Comparison of ENCODE assay signal across 10 mouse cellular contexts in the genomic region with DNA sequence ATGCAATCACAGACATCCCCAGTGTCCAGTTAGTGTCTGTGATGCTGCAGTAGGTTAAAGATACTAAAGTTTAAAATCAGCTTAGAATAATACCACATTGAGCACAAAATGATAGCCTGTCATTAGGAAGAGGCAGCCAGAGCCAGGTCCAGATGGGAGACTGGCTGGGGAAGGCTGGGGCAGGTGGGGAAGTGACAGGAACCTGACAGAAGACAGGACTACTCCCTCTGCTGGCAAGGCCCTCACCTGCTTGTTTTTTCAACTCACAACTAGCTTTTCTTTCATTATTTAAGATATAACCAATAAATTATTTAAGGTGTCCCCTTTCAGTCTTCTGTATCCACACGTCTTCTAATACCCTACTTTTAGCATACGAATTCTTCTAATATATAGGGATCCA.
A peak's percentile ranks its signal among the peaks of the same experiment; 100 is the strongest.
DNase-seq lines count a peak whose midpoint lies in the region; ATAC-seq and TF ChIP-seq lines count a peak whose summit lies in the region.
"Had no signal": no experiment of that assay in that cellular context is flagged by ENCODE, and none has a peak within 500 bp of the region (broad histone marks: within the 10 kb centered on the region; RNA-seq: fewer than 3 reads in every experiment).

No protein-coding gene starts in this region.

- no peaks in the 10 kb centered on the region for H3K9me3 ChIP-seq in heart, embryonic 11.5 days (replicated peaks; ENCODE audit: control insufficient read depth, low read length)
- H3K9me3 ChIP-seq in midbrain, embryonic 14.5 days (ENCODE audit: control insufficient read depth, low read length): no peaks in the 10 kb centered on the region
- H3K9me3 ChIP-seq in midbrain, embryonic 16.5 days (replicated peaks; ENCODE audit: control insufficient read depth, low read length, poor library complexity, severe bottlenecking): no peaks in the 10 kb centered on the region
- H3K9me3 ChIP-seq: limb, embryonic 12.5 days; neural tube, embryonic 13.5 days had no signal

- H3K4me2 ChIP-seq in heart, embryonic 11.5 days: no peak overlapping the region
- no peak overlapping the region for H3K4me2 ChIP-seq in midbrain, embryonic 14.5 days (ENCODE audit: low read length)
- no peak overlapping the region for H3K4me2 ChIP-seq in midbrain, embryonic 16.5 days (ENCODE audit: low read length)
- H3K4me2 ChIP-seq: limb, embryonic 12.5 days; neural tube, embryonic 13.5 days had no signal

- 0 out of 2 replicates have a peak, but pooled peaks cover 2% of the 10 kb centered on the region for H3K36me3 ChIP-seq in heart, adult 2 months (ENCODE audit: control insufficient read depth, insufficient read depth, low read length)
- H3K36me3 ChIP-seq in heart, embryonic 11.5 days (ENCODE audit: control insufficient read depth, insufficient read depth, low read length): no peaks in the 10 kb centered on the region
- H3K36me3 ChIP-seq in midbrain, embryonic 14.5 days (ENCODE audit: control insufficient read depth, insufficient read depth, low read length): no peaks in the 10 kb centered on the region
- H3K36me3 ChIP-seq in midbrain, embryonic 16.5 days (ENCODE audit: control insufficient read depth, insufficient read depth, low read length): no peaks in the 10 kb centered on the region
- H3K36me3 ChIP-seq: limb, embryonic 12.5 days; neural tube, embryonic 13.5 days had no signal

- ATAC-seq in heart, embryonic 11.5 days (replicated peaks; ENCODE audit: insufficient number of reproducible peaks, low FRiP score, low TSS enrichment): no peak
- ATAC-seq in midbrain, embryonic 14.5 days (ENCODE audit: low FRiP score, low TSS enrichment): no peak
- ATAC-seq in midbrain, embryonic 16.5 days: no peak

- H3K4me3 ChIP-seq in heart, adult 2 months: no peak overlapping the region
- no peak overlapping the region for H3K4me3 ChIP-seq in heart, embryonic 11.5 days (ENCODE audit: low read depth, low read length)
- no peak overlapping the region for H3K4me3 ChIP-seq in midbrain, embryonic 14.5 days (replicated peaks; ENCODE audit: low read depth, low read length)
- H3K4me3 ChIP-seq in midbrain, embryonic 16.5 days (ENCODE audit: low read depth, low read length): no peak overlapping the region
- H3K4me3 ChIP-seq: limb, embryonic 12.5 days; neural tube, embryonic 13.5 days had no signal

- no peak overlapping the region for H3K9ac ChIP-seq in heart, adult 2 months (ENCODE audit: low read depth, low read length)
- no peak overlapping the region for H3K9ac ChIP-seq in heart, embryonic 11.5 days (ENCODE audit: low read depth, low read length)
- H3K9ac ChIP-seq in midbrain, embryonic 14.5 days (replicated peaks; ENCODE audit: low read length): no peak overlapping the region
- H3K9ac ChIP-seq in midbrain, embryonic 16.5 days (ENCODE audit: low read depth, low read length): no peak overlapping the region
- H3K9ac ChIP-seq: limb, embryonic 12.5 days; neural tube, embryonic 13.5 days had no signal

- TF ChIP-seq POLR2A in heart, adult 2 months (IDR thresholded peaks at IDR 0.05; ENCODE audit: insufficient read depth, low read depth, low read length): no peak

- no peak for TF ChIP-seq EP300 in heart, adult 2 months (IDR thresholded peaks at IDR 0.05; ENCODE audit: insufficient read depth, low read depth, low read length)

- peak; percentile 49 for TF ChIP-seq CTCF in heart, adult 2 months (IDR thresholded peaks at IDR 0.05)

- WGBS in heart, adult 2 months: 95% methylated on average over 2 of the region's 2 CpGs
- 67% methylated on average over 2 of the region's 2 CpGs for WGBS in heart, embryonic 11.5 days (ENCODE audit: insufficient replicate concordance)
- 67% methylated on average over 2 of the region's 2 CpGs for WGBS in midbrain, embryonic 14.5 days
- WGBS in midbrain, embryonic 16.5 days: 71% methylated on average over 2 of the region's 2 CpGs

- H3K4me1 ChIP-seq in heart, adult 2 months (ENCODE audit: control insufficient read depth, insufficient read depth, low read length): no peaks in the 10 kb centered on the region
- no peaks in the 10 kb centered on the region for H3K4me1 ChIP-seq in heart, embryonic 11.5 days (ENCODE audit: control insufficient read depth, insufficient read depth, low read length)
- no peaks in the 10 kb centered on the region for H3K4me1 ChIP-seq in midbrain, embryonic 14.5 days (ENCODE audit: control insufficient read depth, insufficient read depth, low read length)
- H3K4me1 ChIP-seq in midbrain, embryonic 16.5 days (ENCODE audit: control insufficient read depth, insufficient read depth, low read length): no peaks in the 10 kb centered on the region
- H3K4me1 ChIP-seq: limb, embryonic 12.5 days; neural tube, embryonic 13.5 days had no signal

- H3K79me2 ChIP-seq in heart, adult 2 months (replicated peaks; ENCODE audit: control insufficient read depth, insufficient read depth, low read length): no peaks in the 10 kb centered on the region

- no peak for DNase-seq in heart, adult 2 months
- DNase-seq in midbrain, embryonic 14.5 days: peak; percentile 45
- peak; percentile 80 for DNase-seq in cerebellum, adult 8-10 months
- peak; percentile 76 for DNase-seq in retina, embryonic 14.5 days (ENCODE audit: low spot score)
- DNase-seq in spleen, postnatal 36 days (ENCODE audit: low spot score in 2 of 2): no peak
- no peak for DNase-seq in urinary bladder, adult 2 months (ENCODE audit: low spot score)

- intact Hi-C loops in heart, adult 2 months (cut with DNase I): no loop called here

- H3K27me3 ChIP-seq in heart, adult 2 months (ENCODE audit: control insufficient read depth, insufficient read depth, low read length): no peaks in the 10 kb centered on the region
- H3K27me3 ChIP-seq in heart, embryonic 11.5 days (ENCODE audit: control insufficient read depth, insufficient read depth, low read length): no peaks in the 10 kb centered on the region
- H3K27me3 ChIP-seq in midbrain, embryonic 14.5 days (ENCODE audit: control insufficient read depth, insufficient read depth, low read length): peaks cover 34% of the 10 kb centered on the region
- H3K27me3 ChIP-seq in midbrain, embryonic 16.5 days (ENCODE audit: control insufficient read depth, insufficient read depth, low read depth, low read length): peaks cover 5% of the 10 kb centered on the region; the same call in 1 of the 2 replicates
- H3K27me3 ChIP-seq: limb, embryonic 12.5 days; neural tube, embryonic 13.5 days had no signal

- no peak overlapping the region for H3K27ac ChIP-seq in heart, adult 2 months
- H3K27ac ChIP-seq in heart, embryonic 11.5 days (ENCODE audit: low read depth, low read length): no peak overlapping the region
- no peak overlapping the region for H3K27ac ChIP-seq in midbrain, embryonic 14.5 days (replicated peaks; ENCODE audit: low read depth, low read length)
- H3K27ac ChIP-seq in midbrain, embryonic 16.5 days (ENCODE audit: low read length): no peak overlapping the region
- H3K27ac ChIP-seq: limb, embryonic 12.5 days; neural tube, embryonic 13.5 days had no signal

Comparison
In these comparisons a context has a peak if more than half of its experiments do, and no peak if none do; other contexts are left out.
1. DNase-seq: peak in midbrain, embryonic 14.5 days (single experiment), cerebellum, adult 8-10 months (single experiment) and retina, embryonic 14.5 days (single experiment); none in heart, adult 2 months (0 of 2), spleen, postnatal 36 days (0 of 2) and urinary bladder, adult 2 months (single experiment).